Mouse (Mus musculus): ENCODE results near the gene Tex21. TPM values are rescaled to one million over a fixed set of nuclear protein-coding genes. Genes with fewer than 3 reads are reported as not detected.
A peak's percentile ranks its signal among the peaks of the same experiment; 100 is the strongest.

Tex21 gene
- total and polyA plus RNA-seq, 3 experiments, result 4.4 to 6.7 TPM; not detected in 1

DNA sequence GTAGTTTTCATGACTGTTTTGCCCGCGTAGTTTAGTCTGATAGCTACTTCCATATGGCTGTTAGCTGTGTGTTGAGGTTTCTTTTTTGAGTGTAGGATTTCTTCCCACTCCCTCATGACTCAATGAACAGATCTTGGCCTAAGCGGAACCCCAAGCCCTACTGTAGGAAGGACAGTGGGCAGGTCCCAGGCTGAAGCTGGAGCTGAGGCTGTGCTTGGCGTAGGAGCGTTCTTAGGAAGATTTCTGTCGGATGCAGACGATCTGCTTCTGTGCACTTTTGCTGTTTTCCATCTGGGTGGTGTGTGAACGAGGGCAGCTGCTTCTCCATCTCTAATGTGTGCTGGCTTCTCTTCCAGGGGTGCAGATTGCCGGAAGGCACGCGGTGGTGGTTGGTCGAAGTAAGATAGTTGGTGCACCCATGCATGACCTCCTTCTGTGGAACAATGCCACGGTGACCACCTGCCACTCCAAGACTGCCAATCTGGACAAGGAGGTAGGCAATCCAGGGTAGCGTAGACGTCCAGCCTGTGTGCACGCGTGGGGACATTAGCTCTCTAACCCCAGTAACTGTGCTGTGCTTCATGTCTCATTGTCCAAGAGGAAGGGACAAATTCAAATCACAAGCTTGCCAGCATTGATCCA is 36.1 kb upstream of the Tex21 start:
- H3K9ac ChIP-seq (ENCODE audit: control insufficient read depth, low read depth, low read length, poor library complexity, severe bottlenecking), result no peak overlapping the region
- H3K27ac ChIP-seq (ENCODE audit: control insufficient read depth, low read depth, low read length), result no peak overlapping the region
- no peak overlapping the region for H3K4me3 ChIP-seq (ENCODE audit: control insufficient read depth in 1 of 2, insufficient read depth in 1 of 2, low read depth in 2 of 2, low read length in 2 of 2)
- no peaks in the 10 kb centered on the region for H3K9me3 ChIP-seq (replicated peaks; ENCODE audit: insufficient read depth, low read length)
- H3K79me2 ChIP-seq (ENCODE audit: control insufficient read depth, insufficient read depth, low read length, poor library complexity), result peaks cover 2% of the 10 kb centered on the region; the same call in 1 of the 2 replicates
- TF ChIP-seq POLR2AphosphoS5 (IDR thresholded peaks at IDR 0.05; ENCODE audit: borderline replicate concordance, low read depth, low read length) (no peak), ZC3H11A (IDR thresholded peaks at IDR 0.05; ENCODE audit: low read depth, low read length) (no peak), E2F4 (IDR thresholded peaks at IDR 0.05; ENCODE audit: borderline replicate concordance, low read depth, low read length) (no peak), POLR2AphosphoS2 (IDR thresholded peaks at IDR 0.05; ENCODE audit: low read length) (no peak), NELFE (IDR thresholded peaks at IDR 0.05; ENCODE audit: low read depth, low read length) (no peak), ZKSCAN1 (IDR thresholded peaks at IDR 0.05; ENCODE audit: low read depth, low read length) (no peak), MYB (IDR thresholded peaks at IDR 0.05; ENCODE audit: low read depth, low read length) (no peak), SMC3 (IDR thresholded peaks at IDR 0.05; ENCODE audit: low read depth, low read length) (no peak), KAT2A (conservative IDR thresholded peaks at IDR 0.05; ENCODE audit: low read depth, low read length) (no peak), TAL1 (IDR thresholded peaks at IDR 0.05; ENCODE audit: low read length) (no peak), CHD1 (IDR thresholded peaks at IDR 0.05; ENCODE audit: low read depth, low read length) (no peak), RCOR1 (IDR thresholded peaks at IDR 0.05; ENCODE audit: low read depth, low read length) (no peak), MAX (IDR thresholded peaks at IDR 0.05; ENCODE audit: low read length) (no peak), NRF1 (IDR thresholded peaks at IDR 0.05; ENCODE audit: insufficient read depth, low read depth, low read length, poor library complexity, severe bottlenecking) (no peak), TBP (IDR thresholded peaks at IDR 0.05; ENCODE audit: low read depth, low read length) (no peak), POLR2A (IDR thresholded peaks at IDR 0.05; ENCODE audit: control insufficient read depth in 1 of 2, insufficient read depth in 1 of 2, low read depth in 1 of 2, low read length in 2 of 2, poor library complexity in 1 of 2) (no peak)
- H3K4me1 ChIP-seq (ENCODE audit: control insufficient read depth in 1 of 2, insufficient read depth in 2 of 2, low read length in 2 of 2), result peaks cover 0 to 12% of the 10 kb centered on the region in 2 experiments; a peak in 2 of 4 replicates
- H3K27me3 ChIP-seq (ENCODE audit: control insufficient read depth in 1 of 2, insufficient read depth in 2 of 2, low read length in 2 of 2), result no peaks in the 10 kb centered on the region
- no peak for DNase-seq (ENCODE audit: low read depth, low spot score)
- H3K36me3 ChIP-seq (ENCODE audit: control insufficient read depth in 1 of 2, insufficient read depth in 2 of 2, low read length in 2 of 2), result peaks cover 11 to 26% of the 10 kb centered on the region in 2 experiments

DNA sequence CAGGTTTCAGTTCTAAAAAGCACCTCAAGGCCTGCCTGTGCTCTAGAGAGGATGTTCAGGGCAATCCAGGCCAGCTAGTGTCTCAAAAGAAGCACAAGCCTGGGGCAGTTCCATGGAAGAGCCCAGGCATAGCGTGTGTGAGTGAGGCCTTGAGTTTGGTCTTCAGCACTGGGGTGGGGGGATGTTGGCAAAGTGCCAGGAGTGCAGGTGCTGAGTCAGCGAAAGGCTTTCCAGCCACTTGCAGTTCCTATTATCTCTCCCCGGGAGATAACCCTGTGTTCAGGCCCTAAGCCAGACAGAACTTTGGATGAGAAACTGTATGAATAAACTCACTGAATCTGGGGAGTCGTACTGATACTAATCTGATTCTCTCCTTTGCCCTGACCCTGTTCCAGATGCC is 35.6 kb upstream of the Tex21 start:
- DNase-seq (ENCODE audit: low read depth, low spot score), result peak; percentile 60
- Histone ChIP-seq H3K9me3 (replicated peaks; ENCODE audit: insufficient read depth, low read length) (no peaks in the 10 kb centered on the region), H3K9ac (ENCODE audit: control insufficient read depth, low read depth, low read length, poor library complexity, severe bottlenecking) (no peak overlapping the region), H3K79me2 (ENCODE audit: control insufficient read depth, insufficient read depth, low read length, poor library complexity) (peaks cover 2% of the 10 kb centered on the region; the same call in 1 of the 2 replicates), H3K27ac (ENCODE audit: control insufficient read depth, low read depth, low read length) (no peak overlapping the region), H3K4me3 (ENCODE audit: control insufficient read depth in 1 of 2, insufficient read depth in 1 of 2, low read depth in 2 of 2, low read length in 2 of 2) (no peak overlapping the region), H3K27me3 (ENCODE audit: control insufficient read depth in 1 of 2, insufficient read depth in 2 of 2, low read length in 2 of 2) (no peaks in the 10 kb centered on the region), H3K4me1 (ENCODE audit: control insufficient read depth in 1 of 2, insufficient read depth in 2 of 2, low read length in 2 of 2) (peaks cover 0 to 12% of the 10 kb centered on the region in 2 experiments; a peak in 2 of 4 replicates), H3K36me3 (ENCODE audit: control insufficient read depth in 1 of 2, insufficient read depth in 2 of 2, low read length in 2 of 2) (peaks cover 11 to 25% of the 10 kb centered on the region in 2 experiments)
- no peak for TF ChIP-seq MYC (IDR thresholded peaks at IDR 0.05; ENCODE audit: low read depth, low read length)
- TF ChIP-seq MXI1 (IDR thresholded peaks at IDR 0.05; ENCODE audit: low read depth, low read length), result no peak
- peak; percentile 30; the same call in 1 of the 2 replicates for TF ChIP-seq TCF12 (IDR thresholded peaks at IDR 0.05; ENCODE audit: low read depth, low read length)
- peak; percentile 23; the same call in 1 of the 2 replicates for TF ChIP-seq GABPA (IDR thresholded peaks at IDR 0.05; ENCODE audit: low read depth, low read length)
- no peak for TF ChIP-seq CHD2 (IDR thresholded peaks at IDR 0.05; ENCODE audit: low read length)
- TF ChIP-seq SIN3A (IDR thresholded peaks at IDR 0.05; ENCODE audit: low read length), result no peak
- TF ChIP-seq ZKSCAN1 (IDR thresholded peaks at IDR 0.05; ENCODE audit: low read depth, low read length), result no peak
- no peak for TF ChIP-seq KAT2A (conservative IDR thresholded peaks at IDR 0.05; ENCODE audit: low read depth, low read length)
- TF ChIP-seq HCFC1 (IDR thresholded peaks at IDR 0.05; ENCODE audit: low read depth, low read length), result no peak
- no peak for TF ChIP-seq TAL1 (IDR thresholded peaks at IDR 0.05; ENCODE audit: low read length)
- TF ChIP-seq MEF2A (IDR thresholded peaks at IDR 0.05; ENCODE audit: extremely low read depth, insufficient replicate concordance, low read depth, low read length, poor library complexity, severe bottlenecking), result no peak
- TF ChIP-seq ZMIZ1 (IDR thresholded peaks at IDR 0.05; ENCODE audit: low read depth, low read length), result no peak
- TF ChIP-seq JUND (IDR thresholded peaks at IDR 0.05; ENCODE audit: low read depth, low read length), result no peak
- TF ChIP-seq ETS1 (IDR thresholded peaks at IDR 0.05; ENCODE audit: low read depth, low read length), result peak; percentile 88
- TF ChIP-seq MYB (IDR thresholded peaks at IDR 0.05; ENCODE audit: low read depth, low read length), result no peak
- no peak for TF ChIP-seq SMC3 (IDR thresholded peaks at IDR 0.05; ENCODE audit: low read depth, low read length)
- peak; percentile 45; the same call in 1 of the 2 replicates for TF ChIP-seq RCOR1 (IDR thresholded peaks at IDR 0.05; ENCODE audit: low read depth, low read length)
- peak; percentile 100 for TF ChIP-seq MAFK (IDR thresholded peaks at IDR 0.05; ENCODE audit: borderline replicate concordance, low read depth, low read length)
- no peak for TF ChIP-seq BHLHE40 (IDR thresholded peaks at IDR 0.05; ENCODE audit: borderline replicate concordance, low read depth, low read length)
- TF ChIP-seq EP300 (IDR thresholded peaks at IDR 0.05; ENCODE audit: low read depth in 1 of 2, low read length in 2 of 2), result peak; percentile 41 to 75; a peak in 3 of 4 replicates
- TF ChIP-seq NELFE (IDR thresholded peaks at IDR 0.05; ENCODE audit: low read depth, low read length), result no peak

All from MEL (cell line).